Mouse (Mus musculus): ENCODE data around the gene Gck.
A peak's percentile ranks its signal among the peaks of the same experiment; 100 is the strongest.
"Not testable (repeated sequence)": the region's sequence is repeated elsewhere in the genome, so short reads cannot be mapped to it uniquely, and the experiment has no call there.

The Gck gene

DNA sequence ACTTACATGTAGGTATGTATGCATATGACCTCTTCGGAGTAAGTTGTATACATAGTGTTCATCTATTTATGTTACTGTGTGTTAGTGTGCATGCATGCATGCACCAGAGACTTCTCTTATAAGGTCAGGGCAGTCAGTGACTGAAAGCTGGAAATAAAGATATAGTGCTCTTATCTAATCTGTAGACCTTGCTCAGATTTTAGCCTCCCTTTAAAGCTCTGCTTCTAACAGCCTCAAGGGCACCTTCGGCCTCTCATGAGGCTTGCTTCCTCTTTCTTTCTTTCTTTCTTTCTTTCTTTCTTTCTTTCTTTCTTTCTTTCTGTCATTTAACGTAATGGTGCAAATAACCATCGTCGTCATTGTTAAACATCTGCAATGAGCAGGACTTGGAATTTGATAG lies 4.6 kb upstream of the Gck start:
- no peak for DNase-seq

- no peak for DNase-seq
These were observed 3.4 kb upstream of the Gck start for GRCm38 (mm10) chr11:5953130-5953765.

GRCm38 (mm10) chr11:5952501-5952900 lies 2.6 kb upstream of the Gck start:
- no peak for DNase-seq

- no peak for DNase-seq
These were observed 1.2 kb downstream of the Gck start for GRCm38 (mm10) chr11:5948546-5949250.

DNA sequence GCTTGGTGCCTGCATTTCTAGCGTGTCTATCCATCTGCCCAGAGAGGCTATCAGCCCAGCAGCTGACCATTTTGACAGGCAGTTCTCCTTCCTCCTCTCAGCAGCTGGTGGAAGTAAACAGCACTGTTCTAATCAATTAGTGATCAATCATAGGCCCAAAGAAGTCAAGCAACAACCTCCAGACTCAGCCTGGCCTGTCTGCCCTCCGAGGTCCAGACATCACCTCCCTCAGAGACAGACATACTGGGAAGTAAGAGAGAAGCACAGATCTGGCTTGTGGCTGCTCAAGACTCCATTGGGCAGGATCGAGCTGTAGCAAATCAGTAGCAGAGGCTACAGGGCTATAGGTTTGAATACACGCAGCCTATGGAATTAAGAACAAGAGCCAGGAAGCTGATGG lies 2.1 kb downstream of the Gck start:
- DNase-seq: no peak

DNA sequence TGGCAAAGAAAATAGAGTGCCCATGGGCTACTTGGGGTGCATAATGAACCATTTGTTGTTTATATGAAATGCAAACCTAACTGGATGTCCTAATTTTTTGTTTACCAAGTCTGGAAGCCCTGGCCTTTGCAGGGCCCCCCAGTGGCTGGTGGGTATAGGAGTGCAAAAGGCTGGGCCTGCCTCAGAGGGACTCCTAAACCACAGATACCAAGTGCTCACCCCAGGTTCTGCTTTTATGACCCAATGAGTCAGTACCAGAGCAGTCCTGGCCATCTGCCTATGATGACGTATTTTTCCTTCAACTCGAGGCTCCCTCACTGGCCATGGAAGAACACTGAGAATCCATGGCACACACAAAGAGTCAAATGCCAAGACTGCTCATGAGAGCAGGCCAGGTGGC lies 4.8 kb downstream of the Gck start:
- no peak for DNase-seq

- no peak for DNase-seq
These were observed 6.9 kb downstream of the Gck start for GRCm38 (mm10) chr11:5942966-5943365.

DNA sequence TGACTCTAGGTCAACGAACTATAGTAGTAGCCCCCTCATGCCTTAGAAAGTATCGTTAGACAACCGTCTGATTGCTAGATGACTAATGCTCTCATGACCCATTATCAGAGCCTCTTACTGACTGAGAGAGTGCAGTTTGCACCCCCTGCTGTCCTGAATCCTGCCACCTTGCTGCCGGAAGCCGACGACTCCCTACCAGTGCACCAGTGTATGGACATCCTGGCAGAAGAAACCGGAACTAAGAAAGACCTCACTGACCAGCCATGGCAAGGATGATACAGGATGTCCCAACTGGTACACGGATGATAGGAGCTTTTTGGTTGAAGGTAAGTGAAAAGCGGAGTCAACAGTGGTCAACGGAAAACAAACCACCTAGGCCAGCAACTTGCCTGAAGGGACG lies 15.3 kb downstream of the Gck start:
- DNase-seq: not testable (repeated sequence)

DNA sequence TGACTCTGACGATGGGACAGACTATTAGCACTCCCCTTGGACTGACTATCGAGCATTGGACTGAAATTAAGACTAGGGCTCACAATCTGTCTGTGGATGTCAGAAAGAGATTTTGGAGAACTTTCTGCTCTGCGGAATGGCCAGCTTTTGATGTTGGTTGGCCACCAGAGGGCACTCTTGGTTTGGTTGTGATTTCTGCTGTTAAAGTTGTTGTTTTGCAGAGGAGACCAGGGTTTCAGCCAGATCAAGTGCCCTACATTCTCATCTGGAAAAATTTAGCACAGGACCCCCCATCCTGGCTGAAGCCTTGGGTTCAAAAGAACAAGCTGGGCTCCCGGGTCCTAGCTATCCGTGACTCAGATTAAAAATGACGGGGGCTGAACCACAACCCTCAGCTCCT lies 17.9 kb downstream of the Gck start:
- not testable (repeated sequence) for DNase-seq

GRCm38 (mm10) chr11:5930578-5930977 lies 19.3 kb downstream of the Gck start:
- no peak for DNase-seq

DNA sequence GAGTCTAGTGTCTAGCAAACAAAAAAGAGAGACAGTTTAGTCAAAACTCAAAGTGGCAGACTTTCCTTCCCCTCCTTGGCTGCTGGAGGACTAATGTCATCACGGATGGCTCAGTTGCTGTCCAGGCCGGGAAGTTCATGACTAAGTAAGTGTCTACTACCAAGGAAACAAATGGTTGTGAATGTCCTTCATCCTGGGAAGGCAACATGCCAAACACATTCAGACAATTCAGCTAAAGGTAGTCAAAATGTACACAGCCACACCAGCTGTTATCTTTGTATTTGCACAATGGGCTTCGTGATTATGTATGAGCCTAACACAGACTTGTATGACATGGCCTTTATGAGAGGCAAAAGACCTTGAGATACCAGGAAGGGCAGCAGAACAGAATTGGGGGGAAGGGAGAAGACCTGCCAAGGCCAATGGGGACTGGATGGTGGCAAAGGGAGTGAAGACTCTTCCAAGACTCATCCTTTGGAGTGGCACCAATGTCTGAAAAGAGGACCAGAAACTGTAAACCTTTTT lies 23.1 kb downstream of the Gck start:
- DNase-seq: no peak

DNA sequence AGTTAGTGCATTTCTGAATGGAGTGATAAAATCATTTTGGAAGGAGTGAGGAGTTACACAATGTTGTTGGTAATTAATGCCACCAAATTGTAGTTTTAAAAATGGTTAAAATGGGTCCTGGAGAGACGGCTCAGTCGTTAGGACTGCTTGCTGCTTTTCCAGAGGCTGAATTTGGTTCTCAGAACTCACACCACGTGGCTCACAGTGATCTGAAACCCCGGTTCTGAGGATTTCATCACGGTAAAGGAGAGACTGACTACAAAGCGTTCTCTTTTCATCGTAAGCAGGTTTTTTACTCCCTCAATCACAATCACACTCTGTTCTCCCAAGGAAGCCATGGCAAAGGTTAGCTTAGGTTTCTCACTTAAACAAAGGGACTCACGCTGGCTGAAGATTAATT lies 25.2 kb downstream of the Gck start:
- DNase-seq: no peak

DNA sequence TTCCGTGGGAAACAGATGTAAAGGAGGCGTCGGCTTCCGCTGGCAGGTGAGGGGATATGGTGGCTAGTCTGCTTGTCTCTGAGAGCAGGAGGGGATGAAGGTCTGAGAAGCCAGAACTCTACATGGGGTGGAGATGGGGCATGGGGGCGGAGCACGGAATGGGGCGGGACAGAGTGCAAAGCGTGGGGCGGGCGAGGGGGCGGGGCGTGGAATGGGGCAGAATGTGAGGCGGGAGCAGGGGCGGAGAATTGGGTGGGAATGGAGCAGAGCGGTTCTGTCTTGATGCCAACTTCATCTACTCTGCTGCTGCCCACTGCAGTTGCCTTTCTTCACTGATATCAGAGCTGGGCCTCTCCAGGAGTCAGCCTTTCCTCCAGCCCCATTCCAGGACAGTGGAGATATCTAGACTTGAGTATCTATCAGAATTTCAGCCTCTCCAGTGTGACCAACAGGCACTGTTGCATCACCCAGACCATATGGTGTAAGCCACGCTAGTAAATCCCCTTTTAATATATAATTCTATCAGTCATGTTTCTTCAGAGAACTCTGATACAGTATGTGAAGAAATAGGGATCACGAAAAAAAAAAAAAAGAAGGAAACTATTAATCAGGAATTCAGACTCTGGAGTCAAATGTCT lies 29.4 kb downstream of the Gck start:
- DNase-seq: no peak

GRCm38 (mm10) chr11:5919606-5920005 lies 30.3 kb downstream of the Gck start:
- DNase-seq: no peak

- DNase-seq: no peak
These were observed 31.8 kb downstream of the Gck start for GRCm38 (mm10) chr11:5918111-5918510.

DNA sequence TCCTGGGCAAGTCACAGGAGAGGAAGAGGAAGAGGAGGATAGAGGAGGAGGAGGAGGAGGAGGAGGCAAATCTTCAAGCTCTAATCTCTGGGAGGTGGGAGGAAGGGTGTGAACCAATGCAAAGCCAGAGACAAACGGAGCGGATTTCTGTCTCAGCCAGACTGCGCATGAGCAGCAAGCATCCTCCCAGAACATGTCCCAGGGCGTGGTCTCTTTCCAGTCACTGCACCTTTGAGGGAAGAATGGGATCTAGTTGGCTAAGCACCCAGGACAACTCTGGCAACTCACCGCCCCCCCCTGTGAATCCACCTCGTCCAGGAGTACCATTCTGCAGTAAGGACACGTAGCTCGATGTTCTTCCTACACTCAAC lies 33.7 kb downstream of the Gck start:
- DNase-seq: no peak

- peak; percentile 58 for DNase-seq
These were observed 34.3 kb downstream of the Gck start for GRCm38 (mm10) chr11:5915429-5916177.

DNA sequence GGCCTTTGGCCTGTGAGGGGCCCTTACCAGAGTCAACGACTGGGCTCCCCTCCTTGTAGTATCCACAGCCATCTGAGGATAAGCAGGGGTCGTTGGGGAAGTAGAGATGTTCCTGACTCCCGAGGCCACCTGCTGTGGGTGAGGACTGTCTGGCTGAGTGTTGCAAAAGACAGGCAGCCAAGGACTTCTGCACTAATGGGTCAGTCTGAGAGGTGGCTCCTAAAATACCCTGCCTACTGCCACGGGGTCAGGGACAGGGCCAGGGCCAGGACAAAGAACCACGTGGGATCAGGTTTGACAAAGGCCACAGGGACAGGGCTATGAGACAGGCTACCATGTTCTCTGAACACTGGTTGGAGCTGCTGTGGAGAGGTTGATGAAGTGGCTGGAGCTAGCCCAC lies 34.9 kb downstream of the Gck start:
- DNase-seq: no peak

- DNase-seq: no peak
These were observed 35.9 kb downstream of the Gck start for GRCm38 (mm10) chr11:5913936-5914335.

- no peak for DNase-seq
These were observed 36.6 kb downstream of the Gck start for GRCm38 (mm10) chr11:5913256-5913655.

DNA sequence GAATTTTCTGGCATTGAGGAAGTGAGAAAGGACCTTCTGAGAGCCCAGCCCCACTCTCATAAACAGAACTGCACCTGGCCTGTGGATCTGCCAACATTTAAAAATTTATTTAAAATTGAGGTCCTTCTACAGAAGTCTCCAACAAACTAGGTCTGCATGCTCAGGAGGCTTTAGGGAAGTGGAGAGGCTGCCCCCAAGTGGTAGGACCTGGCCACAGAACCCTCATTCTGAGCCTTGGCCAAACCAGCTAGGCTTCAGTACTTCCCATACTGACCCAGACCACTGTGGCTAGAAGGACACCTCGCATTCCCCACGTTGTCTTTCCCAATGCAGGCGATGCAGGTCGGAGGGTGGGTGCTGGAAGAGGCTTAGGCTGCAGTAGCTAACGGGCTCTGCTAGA lies 37.2 kb downstream of the Gck start:
- peak; percentile 70 for DNase-seq

- DNase-seq: no peak
These were observed 41.2 kb downstream of the Gck start for GRCm38 (mm10) chr11:5908642-5909041.

- DNase-seq: no peak
These were observed 42.8 kb downstream of the Gck start for GRCm38 (mm10) chr11:5907096-5907495.

All from right cerebral cortex, adult 18-20 months (tissue).